Mouse (Mus musculus) urinary bladder, postnatal 36 days (tissue): ENCODE results near the gene Syn3.

Experiments used
- DNase-seq, 2 experiments: peaks; one replicate each; pipeline ENCODE4 v3.0.0; 2022; ENCODE audit warnings: low spot score in 2 of 2, mixed read lengths in 1 of 2

Gene Syn3

DNA sequence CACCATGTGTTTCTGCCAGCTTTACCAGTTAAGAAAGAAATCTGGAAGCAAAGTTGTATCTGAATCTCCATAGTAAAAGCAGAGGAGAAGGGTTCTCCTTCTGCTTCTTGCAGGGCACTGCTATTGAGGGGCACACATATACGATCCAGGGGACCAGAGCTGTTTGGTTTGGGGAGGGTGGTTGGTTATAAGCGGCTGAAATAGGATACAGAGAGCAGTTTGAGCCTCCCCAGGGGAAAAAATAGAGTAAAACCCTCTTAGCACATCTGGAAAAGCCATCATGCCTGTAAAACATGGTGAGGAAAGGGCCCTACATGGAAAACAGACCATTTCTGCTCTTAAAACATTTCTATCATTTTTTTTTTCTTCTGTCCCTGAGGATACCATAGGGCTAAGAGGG is 220.2 kb downstream of the Syn3 start:
- no peak for DNase-seq

DNA sequence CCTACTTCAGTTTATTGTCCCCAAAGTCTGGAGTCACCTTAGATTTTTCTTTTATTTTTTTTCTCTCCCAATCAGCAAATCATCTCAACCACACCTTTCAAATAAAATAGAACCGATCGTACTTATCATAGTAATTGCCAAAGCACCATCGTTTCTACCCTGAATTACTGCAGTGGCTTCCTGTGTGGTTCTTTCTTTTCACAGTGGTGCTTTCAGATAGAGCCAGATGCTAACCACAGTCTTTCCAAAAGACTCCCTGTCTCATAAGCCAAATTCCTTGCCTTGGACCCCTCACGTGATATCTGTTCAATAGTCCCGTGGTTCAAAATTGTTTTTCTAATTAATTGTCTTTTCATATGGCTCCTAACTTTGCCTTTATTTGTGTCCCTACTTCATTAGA is 221.4 kb downstream of the Syn3 start:
- no peak for DNase-seq

DNA sequence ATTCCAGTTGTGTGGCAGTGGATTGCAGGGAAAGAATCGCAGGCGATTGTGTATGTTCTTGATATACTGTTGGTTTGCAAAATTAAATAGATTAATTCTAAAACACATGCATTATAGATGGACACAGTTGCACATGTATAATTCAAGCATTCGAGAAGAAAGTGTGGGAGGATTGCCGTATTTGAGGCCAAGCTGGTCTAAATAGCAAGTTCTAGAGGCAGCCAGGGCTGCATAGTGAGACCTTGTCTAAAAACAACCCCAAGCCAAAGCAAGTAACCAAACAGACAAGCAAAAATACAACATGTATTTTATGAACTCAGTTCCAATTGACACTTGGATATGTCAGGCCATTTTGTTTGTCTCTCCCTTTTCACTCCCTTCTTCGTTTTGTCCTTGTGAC is 223.1 kb downstream of the Syn3 start:
- DNase-seq = no peak

DNA sequence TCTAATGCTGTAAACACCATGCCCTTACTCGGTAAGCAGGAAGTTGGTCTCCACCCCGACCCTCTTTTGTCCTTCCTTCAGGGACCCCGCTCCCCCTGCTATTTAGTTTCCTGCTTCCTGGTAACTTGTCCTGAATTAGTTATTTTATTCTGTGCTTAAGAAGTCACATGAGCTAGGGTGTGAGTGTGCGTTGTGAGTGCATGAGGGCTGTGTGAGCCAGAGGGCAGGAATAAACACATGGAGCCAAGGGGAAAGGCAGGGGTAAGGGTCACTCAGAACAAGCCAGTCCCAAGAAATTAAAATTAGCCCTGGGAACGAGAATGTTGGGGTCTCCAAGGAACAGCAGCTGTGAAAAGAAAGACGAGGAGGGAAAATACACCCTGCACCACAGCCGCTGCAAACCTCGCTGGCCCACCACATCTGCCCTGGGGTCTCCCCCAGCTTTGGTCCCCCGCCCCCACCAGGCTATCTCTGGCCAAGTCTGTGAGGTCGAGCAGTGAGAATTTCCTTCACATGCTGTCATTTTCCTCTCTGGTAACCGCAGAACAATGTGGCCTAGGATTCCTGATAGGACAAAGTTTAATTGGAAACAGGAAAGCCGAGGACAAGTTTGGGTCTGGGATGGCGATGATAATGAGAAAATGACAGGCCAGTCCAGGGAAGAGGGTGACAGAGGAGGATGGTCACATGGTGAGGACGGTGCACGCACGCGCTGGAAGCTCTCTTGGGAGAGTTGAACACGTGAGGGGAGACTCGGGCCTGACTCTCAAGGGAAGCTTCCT is 225.1 kb downstream of the Syn3 start:
- DNase-seq = no peak

DNA sequence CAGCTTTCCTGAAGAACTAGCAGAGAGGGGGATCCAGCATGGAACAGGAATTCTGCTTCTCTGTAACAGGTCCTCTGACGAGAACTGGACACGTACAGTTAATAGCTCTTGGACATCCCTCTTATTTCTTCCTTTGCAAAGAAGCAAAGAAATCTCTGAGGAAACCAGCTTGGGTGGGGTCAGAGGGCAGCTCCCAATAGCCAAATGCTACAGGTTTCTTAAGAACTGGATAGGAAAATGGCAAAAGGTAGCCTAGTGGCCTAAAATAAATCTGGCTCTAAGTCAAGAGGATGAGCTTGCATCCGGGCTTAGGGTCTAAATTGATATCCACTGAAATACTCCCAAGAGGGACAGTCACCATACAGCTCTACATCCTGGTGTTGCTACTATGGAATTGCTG is 225.9 kb downstream of the Syn3 start:
- DNase-seq = no peak

DNA sequence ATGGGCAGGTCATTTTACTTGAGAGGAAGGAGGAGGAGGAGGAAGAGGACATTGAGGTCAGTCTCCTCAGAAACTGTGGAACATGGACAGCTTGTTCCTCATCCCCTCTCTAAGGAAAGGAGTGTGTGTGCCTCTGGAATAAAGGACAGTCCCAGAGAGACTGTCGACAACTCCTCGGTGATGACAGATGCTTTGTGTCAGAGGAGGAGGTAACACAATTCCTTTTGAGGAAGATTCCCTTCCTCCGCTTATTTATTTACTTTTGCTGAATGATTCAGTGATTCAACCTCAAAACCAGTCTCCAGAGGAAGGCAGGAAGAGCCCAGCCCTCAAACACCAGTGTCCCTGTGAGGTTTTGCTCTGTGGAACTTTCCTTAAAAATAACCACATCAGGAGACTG is 228.4 kb downstream of the Syn3 start:
- DNase-seq = no peak

DNA sequence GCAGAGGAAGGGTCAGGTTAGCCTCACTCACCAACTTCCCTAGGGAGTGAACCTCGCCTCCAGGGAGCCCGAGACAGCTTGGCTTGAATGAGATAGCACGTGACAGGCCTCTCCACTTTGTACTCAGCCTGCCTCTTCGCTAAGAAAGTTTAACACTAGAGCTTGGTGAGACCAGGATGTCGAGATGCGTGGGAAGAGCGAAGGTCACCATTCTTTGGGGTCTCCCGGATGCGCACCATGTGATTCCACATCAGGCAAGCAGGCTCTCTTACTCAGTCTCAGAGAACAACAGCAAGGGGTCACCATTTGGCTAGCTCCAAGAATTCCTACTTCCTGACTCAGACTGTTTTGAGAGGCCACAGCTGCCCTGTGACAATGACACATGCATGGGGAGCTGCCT is 234.1 kb downstream of the Syn3 start:
- DNase-seq = no peak

DNA sequence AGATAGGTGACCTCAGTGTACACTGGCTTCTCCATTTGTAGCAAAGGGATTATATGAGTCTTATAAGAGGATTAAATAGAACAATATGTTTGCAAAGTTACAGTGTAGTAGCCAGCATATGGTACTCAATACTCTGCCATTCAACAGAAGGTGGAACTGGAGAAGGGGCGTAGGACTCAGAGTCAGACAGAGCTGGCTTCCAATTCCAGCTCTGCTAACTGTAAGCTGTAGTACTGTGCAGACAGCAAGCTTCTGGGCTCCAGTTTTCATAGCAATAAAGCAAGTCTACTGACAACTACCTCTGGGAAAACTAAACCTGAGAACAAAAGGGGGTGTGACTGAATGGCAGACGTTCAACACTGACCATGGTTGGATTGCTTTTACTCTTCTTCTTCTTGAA is 237.0 kb downstream of the Syn3 start:
- DNase-seq = no peak

DNA sequence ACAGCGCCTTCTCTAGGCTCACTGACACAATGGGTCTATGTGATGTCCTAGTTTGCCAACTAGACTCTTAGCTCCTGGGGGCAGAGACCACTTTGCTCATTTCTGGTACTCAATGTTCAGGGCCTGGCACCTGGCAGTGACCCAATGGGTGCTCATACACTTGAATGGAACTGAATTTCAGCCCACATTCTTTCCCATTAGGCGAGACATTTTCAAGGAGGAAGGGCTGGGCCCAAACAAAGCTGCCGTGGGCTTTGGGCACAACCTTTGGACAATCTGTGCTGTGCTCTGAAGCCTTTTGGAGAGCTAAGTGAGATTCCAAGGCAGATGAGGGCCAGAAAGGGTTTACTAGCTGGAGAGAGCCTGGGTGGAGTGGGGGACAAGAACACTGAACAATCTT is 239.7 kb downstream of the Syn3 start:
- DNase-seq = no peak

DNA sequence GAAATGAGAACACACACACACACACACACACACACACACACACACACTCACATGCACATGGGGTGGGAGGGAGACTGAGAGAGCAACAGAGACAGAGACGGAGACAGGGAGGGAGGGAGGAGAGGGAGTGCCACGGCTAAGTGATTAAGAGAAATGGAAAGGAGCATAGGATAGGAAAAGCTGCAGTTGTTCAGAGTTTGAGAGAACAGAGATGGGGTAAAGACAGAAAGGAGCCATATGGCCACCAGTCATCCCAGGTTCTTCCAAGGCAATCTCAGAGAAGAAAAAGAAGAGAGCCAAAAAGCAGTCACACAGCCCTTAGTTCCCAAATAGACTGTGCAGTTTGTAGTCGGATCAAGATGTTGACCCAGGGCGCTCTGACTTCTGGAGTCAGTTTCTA is 240.7 kb downstream of the Syn3 start:
- DNase-seq = no peak

DNA sequence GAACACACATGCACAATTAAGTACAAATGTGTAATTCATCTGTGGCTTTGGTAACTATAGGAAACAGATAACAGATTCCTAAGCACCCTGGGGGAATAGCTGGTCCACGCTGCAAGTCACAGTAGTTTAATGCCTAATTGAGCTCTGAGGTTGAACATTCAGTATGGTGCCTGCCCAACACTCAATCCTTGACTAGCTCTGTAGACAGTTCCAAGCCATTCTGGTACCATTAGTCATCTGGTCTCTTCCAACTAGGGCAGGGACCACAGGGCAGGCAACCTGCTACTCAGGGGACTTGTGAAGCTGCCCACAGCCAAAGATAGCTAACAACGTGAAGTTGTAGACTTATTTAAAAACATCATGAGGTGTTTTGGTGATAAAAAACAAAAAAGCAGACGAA is 241.7 kb downstream of the Syn3 start:
- DNase-seq = no peak

DNA sequence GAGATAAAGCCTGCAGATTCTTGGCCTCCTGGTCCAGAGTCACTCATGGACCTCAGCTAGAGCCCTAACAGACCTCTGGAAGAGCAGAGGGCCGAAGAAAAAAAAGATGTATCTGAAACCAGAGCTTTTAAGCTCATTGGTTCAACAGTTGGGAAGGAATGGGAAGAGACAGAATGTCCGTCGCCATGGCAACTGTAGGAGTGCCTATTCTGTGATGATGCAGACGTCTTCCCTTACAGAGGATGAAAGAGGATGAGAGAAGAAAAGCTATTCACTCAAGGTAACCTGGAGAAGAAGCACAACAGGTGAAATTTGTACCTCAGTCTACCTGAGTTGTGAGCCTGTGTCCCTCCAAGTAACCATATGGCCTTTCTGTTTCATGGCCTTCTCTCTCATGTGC is 242.5 kb downstream of the Syn3 start:
- DNase-seq = no peak

DNA sequence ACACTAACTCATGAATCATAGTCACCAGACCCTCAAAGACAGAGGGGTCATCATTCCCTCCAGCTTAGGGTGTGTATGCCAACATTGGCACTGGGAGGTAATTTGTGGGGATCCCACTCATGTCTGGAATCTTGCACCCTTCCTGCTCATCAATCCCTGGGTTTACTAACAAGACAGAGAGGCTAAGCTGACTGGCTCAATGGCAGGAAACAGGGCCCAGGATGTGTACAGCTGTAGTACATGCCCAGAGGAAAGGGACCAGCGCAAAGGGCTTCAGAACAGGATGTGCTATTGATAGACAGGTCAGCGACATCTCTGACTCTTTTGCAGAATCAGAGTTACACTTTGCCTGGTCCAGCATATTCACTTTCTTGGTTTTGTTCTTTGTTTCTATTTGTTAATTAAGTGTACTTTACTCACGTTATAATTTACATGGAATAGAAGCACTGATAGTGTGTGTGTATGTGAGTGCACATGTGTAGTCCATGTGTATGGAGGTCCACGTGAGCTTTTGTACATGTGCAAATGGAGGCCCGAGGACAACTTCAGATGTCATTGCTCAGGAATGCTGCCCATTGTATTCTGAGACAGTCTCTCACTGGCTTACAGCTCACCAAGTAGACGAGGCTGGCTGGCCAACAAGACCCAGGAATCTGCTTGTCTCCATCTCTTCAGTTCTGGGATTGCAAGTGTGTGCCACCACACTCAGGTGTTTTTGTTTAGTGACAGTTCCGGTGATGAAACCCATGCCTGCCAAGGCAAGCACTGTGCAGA is 248.4 kb downstream of the Syn3 start:
- DNase-seq = no peak

DNA sequence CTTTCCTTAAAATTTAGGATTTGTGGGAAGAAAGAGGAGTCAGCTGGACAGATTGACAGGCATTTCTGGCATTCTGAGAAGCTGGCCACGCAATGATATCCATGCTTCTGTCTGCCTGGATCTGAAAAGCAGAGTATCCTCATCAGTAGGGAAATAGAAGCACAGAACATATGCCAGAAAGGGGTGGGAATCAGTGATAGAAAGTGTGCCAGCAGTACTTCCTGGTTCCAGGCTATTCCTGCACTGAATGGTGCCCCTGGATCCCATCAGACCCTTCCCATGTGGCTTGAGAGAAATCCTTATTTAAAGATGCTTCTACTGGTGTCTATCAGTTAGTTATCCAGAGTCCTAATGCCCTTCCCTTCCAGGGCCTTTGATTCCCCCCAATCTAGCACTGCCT is 249.4 kb downstream of the Syn3 start:
- DNase-seq = no peak

DNA sequence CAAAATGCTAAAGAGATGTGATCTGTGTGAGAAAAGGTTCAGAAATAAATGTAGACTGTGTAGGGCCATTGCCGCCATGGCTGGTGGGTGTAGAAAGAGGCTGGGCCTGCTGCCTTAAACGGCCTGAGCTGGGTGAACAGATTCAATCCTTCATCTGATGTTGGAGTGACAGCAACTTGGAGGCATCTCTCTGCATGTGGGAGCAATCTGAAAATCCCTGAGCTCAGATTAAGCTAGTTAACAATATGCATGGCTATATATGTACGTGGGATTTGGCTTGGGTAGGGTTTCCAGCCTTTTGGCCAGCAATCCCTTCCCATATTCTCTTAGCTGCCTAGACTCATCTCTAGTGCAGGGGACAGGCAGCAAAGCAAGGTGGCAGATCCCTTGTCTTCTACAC is 249.9 kb downstream of the Syn3 start:
- no peak for DNase-seq

DNA sequence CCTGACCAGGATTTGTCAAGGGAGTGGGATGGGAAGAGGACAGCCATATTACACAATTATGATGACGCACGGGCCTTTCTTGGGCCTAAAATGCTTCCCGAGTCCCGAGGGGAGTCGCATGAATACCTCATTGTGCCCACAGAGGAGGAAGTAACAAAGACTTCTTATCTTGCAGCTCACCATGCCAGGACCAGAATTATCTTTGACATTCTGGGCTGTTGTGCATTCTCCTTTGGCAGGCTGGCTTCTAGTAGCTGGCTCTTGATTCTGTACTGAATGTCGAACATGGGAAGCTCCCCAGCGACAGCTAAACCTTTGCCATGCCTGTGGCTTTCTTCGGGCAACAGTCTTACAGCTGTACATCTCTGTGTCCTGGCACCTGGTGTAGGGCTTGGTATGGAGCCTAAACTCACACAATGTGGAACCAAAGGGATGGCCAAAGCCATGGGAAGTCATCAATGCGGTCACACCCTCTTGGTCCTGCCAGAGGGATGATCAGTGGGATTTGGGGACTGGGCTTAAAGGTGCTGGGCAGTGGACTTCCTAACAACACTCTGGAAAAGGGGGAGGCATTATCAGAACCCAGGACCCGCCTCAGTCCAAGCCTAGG is 250.5 kb downstream of the Syn3 start:
- DNase-seq = no peak

DNA sequence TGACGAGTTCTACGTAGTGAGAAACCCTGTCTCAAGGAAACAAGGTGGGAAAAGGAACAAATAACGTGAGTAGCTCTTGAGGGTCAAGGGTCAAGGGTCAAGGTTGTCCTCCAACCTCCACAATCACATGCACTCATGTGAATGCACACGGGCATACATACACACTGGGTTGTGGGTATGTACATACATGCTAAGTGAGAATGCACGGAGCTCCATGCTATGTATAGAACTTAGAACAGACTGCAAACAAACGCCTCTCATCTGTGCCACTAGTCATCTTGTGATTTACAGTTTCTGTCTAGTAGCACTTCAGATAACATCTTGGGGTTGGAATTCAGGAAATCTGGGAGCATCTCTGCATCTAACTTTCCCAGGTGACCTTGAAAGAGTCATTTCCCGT is 253.3 kb downstream of the Syn3 start:
- DNase-seq = no peak

DNA sequence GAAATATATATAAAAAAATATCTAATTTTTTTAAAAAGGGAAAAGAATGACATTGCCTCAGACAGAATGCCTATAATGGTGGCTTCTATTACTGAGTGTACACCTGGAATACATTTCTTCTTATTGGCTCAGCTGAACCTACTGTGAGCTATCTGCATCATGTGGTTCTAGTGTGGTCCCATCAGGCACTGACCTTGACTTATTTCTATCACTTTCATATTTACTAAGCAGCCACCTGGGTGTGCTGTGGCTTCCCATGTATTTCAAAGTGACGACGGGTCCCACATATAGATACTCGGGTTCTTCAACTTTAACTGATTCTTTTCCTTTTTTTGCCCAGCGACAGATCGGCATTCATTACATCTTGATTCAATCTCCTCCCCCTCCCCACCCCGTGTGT is 255.2 kb downstream of the Syn3 start:
- no peak for DNase-seq

DNA sequence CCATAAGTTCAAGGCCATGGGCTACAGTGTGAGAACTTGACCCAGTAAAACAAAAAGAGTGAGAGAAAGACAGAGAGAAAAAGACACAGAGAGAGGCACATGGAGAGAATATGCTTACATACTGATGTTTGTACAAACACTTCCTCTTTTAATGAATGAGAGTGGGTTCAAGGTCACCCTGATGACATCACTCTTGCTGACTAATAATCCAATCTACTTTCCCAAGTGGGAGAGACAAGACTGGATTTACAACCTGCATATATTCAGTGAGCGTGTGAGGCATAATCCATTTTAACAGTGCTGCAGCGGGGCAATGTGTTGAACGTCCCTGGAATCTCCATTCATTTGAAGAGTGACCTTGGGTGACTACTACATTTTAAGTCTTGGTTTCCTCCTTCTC is 256.0 kb downstream of the Syn3 start:
- no peak for DNase-seq

DNA sequence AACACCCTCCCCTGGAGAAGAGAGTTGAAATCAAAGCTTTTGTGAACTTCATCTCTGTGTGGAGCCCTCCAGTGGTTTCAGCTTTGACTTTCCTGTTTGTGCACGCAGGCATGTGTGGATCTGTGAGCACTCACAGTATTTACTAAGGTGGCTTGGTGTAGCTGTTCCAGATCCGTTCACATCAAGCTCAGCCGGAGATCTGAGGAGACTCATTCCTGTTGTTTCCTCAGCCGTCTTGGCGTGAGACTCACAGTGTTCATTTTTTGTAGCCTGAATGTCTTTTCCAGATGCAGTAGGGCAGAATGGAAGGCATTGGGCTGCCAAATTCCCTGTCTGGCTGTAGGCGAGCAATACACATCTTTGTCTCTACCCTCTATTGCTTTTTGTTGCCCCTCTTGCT is 268.7 kb downstream of the Syn3 start:
- DNase-seq = no peak

DNA sequence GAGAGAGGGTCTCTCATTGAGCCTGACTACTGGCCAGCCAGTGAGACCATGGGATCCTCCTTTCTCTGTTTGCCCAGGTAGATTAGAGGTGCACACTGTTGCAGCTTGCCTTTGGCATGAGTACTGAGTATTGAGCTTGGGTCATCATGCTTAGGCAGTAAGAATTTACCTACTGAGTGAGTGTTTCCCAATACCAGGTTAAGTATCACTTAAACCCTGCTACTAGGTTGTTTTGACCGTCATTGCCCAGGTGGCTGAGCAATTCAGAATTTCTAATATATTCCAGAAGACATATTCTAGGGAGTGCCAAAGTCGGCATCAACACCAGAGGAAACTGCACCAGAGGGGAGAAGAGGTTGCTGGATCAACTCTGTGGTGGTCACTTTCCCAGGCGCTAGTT is 273.2 kb downstream of the Syn3 start:
- no peak for DNase-seq

DNA sequence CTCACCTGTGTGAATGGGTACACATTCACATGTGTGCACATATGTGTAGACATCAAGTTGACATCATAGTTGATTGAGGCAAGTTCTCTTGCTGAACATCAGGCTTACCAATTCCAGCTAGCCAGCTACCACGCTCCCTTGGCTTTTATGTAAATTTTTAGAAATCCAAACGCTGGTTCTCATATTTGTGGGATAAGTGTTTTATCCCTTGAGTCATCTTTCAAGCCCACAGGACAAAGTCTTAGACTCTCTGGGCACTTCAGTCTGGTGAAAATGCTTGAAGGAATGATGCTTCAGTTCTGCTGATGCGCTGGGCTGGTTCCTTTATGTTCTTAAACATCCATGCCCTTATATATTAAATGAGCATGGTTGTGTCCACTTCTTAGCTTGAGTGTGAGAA is 279.7 kb downstream of the Syn3 start:
- DNase-seq = no peak

DNA sequence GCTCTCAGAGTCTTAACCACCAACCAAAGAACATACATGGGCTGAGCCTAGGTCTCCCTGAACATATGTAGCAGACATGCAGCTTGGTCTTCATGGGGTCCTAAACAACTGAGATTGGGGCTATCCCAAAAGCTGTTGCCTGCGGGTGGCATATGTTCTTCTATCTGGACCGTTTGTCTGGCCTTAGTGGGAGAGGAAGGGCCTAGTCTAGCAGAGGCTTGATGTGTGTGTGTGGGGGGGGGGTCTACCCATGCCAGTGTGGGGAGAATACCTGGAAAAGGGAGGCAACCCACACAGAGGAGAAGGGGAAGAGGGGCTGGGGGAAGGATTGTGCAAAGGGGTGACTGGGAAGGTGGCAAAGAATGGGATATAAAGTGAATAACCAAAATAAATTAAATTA is 281.9 kb downstream of the Syn3 start:
- DNase-seq = no peak
